Mouse (Mus musculus): ENCODE data around the gene Ltc4s.

Ltc4s gene

GRCm38 (mm10) chr11:50238324-50238723 is at the start of gene Ltc4s:
Gene Ltc4s, minus strand, starts transcription at chr11:50238616.
- DNase-seq (ENCODE audit: extremely low read depth, insufficient read length, low spot score): no peak

- no peak for DNase-seq (ENCODE audit: extremely low read depth, insufficient read length, low spot score)
These were observed 48.0 kb upstream of the Ltc4s start for GRCm38 (mm10) chr11:50286428-50286827.

GRCm38 (mm10) chr11:50285696-50286095 is 47.3 kb upstream of the Ltc4s start:
- DNase-seq (ENCODE audit: extremely low read depth, insufficient read length, low spot score): no peak

DNA sequence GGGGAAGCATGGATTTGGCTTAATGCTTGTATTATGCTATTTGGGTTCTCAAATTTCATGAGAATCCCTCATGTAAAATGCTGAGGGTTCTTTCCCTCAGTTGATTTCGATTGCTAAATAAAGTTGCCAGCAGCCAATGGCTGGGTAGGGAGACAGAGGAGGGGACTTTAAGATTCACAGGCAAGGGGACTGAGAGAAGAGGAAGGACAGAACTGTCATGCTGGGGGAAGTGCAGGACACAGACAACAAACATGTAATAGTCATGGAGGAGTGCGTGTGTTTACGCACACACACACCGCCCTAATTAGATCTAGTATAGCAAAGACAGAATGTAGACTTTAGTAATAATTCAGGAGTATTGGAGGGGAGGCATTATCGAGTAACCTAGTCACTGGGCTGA is 46.8 kb upstream of the Ltc4s start:
- DNase-seq (ENCODE audit: extremely low read depth, insufficient read length, low spot score): no peak

DNA sequence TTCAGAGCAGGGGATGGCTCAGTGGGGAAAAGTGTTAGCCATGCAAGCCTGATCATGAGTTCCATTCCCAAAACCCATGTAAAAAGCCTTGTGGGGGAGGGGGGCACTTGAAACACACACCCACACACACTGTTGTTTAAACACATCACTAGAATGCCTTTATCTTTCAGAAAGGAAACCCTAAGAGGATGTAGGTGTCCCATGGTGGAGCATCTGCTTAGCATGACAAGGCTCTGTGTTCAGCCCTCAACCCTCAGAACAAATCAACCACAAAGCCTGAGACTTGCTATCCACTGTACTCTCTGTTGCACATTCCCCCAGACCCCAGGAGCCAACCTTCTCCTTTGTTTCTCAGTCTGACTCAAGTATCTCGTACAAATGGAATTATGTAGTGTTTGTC is 41.6 kb upstream of the Ltc4s start:
- no peak for DNase-seq (ENCODE audit: extremely low read depth, insufficient read length, low spot score)

DNA sequence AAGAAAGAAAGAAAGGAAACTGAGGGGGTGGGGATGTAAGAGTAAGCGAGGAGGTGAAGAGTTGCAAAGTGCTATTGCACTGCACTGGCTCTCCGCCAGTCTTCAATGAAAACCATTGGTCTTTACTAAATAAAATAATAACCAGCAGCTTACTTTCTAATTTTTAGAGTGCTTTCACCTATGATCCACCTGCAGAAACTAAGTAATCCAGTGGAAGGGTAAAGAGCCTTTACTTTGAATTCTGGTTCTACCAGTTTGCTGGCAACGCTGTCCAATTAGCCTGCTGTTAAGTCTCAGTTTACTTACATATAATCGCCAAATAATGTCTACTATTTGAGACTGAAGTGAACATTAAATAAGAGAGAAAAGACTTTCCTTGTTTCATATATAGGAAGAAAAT is 40.6 kb upstream of the Ltc4s start:
- no peak for DNase-seq (ENCODE audit: extremely low read depth, insufficient read length, low spot score)

GRCm38 (mm10) chr11:50277706-50278105 is 39.3 kb upstream of the Ltc4s start:
- no peak for DNase-seq (ENCODE audit: extremely low read depth, insufficient read length, low spot score)

- no peak for DNase-seq (ENCODE audit: extremely low read depth, insufficient read length, low spot score)
These were observed 38.6 kb upstream of the Ltc4s start for GRCm38 (mm10) chr11:50277025-50277424.

- peak; percentile 64 for DNase-seq (ENCODE audit: extremely low read depth, insufficient read length, low spot score)
These were observed 37.2 kb upstream of the Ltc4s start for GRCm38 (mm10) chr11:50275568-50276151.

GRCm38 (mm10) chr11:50275077-50275476 is 36.7 kb upstream of the Ltc4s start:
- no peak for DNase-seq (ENCODE audit: extremely low read depth, insufficient read length, low spot score)

GRCm38 (mm10) chr11:50272819-50273218 is 34.4 kb upstream of the Ltc4s start:
- DNase-seq (ENCODE audit: extremely low read depth, insufficient read length, low spot score): no peak

DNA sequence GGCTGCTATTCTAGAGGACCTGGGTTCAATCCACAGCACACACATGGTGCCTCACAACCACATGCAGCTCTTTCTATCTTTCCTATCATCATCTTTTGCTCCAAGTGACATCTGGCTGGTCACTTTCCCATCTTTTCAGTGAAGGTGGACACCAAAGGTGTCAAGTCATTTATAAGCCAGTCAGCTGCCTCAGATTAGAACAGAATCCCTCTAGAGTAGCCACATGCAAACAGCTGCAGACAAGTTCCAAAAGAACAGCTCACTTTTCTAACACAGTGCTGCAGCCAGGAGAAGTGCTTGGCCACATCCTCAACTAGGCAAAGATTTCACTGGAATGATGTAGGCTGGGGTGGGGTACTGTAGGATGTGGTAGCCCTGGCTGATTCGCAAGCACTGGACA is 31.5 kb upstream of the Ltc4s start:
- no peak for DNase-seq (ENCODE audit: extremely low read depth, insufficient read length, low spot score)

GRCm38 (mm10) chr11:50269163-50269562 is 30.7 kb upstream of the Ltc4s start:
- DNase-seq (ENCODE audit: extremely low read depth, insufficient read length, low spot score): no peak

- no peak for DNase-seq (ENCODE audit: extremely low read depth, insufficient read length, low spot score)
These were observed 28.6 kb upstream of the Ltc4s start for GRCm38 (mm10) chr11:50266997-50267396.

GRCm38 (mm10) chr11:50265931-50266330 is 27.5 kb upstream of the Ltc4s start:
- no peak for DNase-seq (ENCODE audit: extremely low read depth, insufficient read length, low spot score)

- no peak for DNase-seq (ENCODE audit: extremely low read depth, insufficient read length, low spot score)
These were observed 24.8 kb upstream of the Ltc4s start for GRCm38 (mm10) chr11:50263198-50263597.

- DNase-seq (ENCODE audit: extremely low read depth, insufficient read length, low spot score): peak; percentile 30
These were observed 23.6 kb upstream of the Ltc4s start for GRCm38 (mm10) chr11:50262020-50262419.

DNA sequence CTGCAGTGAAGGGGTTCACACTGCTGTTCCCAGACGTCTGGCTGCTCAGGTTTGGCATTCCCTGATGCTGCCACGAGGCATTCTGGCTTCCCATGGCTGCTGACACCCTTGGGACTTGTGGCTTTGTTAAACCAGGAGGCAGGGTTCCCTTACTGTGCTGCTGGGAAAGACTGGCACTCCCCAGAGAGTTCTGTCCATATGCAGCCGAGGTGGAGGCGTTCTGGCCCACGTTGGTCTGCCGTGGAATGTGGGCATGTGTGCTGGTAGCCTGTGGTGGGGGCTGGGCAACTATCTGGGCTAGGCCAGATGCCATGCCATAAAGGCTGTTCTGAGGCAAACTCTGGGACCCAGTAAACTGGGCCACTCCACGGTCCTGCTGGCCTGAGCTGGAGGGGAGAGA is 19.9 kb upstream of the Ltc4s start:
- DNase-seq (ENCODE audit: extremely low read depth, insufficient read length, low spot score): peak; percentile 82

- no peak for DNase-seq (ENCODE audit: extremely low read depth, insufficient read length, low spot score)
These were observed 18.2 kb upstream of the Ltc4s start for GRCm38 (mm10) chr11:50256615-50257014.

DNA sequence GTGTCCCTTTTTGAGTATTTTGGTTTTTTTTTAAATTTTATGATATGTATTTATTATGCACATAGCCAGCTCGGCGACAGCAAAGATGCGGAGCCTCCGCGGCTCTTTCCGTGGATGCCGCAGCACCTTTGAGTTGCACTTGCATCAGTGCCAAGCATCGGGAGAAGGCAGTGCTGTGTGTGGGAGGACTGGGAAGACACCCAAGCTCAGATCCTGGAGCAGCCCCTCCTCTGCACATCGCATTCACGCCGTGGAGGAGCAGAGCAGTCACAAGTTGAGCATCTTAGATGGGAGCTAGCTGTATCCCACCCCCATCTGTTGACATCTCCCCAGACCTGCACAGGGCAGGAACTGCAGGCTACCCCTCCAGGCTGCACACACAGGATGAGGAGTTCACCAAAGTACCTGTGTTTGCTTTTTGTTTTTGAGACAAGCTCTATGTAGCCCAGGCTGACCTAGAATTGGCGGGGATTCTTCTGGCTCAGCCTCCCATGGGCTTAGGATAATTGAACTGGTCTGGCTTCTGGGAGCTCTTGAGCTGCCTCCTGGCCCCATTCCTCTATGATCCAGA is 15.7 kb upstream of the Ltc4s start:
- no peak for DNase-seq (ENCODE audit: extremely low read depth, insufficient read length, low spot score)

DNA sequence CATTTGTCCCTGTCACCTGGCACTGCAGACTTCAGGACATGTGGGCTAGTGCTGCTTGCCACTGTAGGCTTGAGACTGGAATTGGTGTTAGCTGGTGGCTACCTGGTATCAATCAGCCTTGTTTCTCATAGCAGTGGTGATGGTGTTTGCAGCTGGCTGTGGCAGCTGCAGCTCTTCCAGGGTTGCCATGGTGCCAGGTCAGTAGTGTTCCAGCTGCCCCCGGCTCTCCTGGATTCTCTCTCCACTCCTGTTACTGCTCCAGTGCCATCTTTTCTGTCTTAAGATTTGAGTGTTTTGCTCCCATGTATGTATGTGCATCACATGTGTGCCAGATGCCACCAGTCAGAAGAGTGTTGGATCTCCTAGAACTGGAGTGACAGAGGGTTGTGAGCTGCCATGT is 15.0 kb upstream of the Ltc4s start:
- DNase-seq (ENCODE audit: extremely low read depth, insufficient read length, low spot score): no peak

GRCm38 (mm10) chr11:50252684-50253265 is 14.4 kb upstream of the Ltc4s start:
- DNase-seq (ENCODE audit: extremely low read depth, insufficient read length, low spot score): no peak

Data from 3134 (cell line).